Mouse (Mus musculus) forebrain, embryonic 11.5 days (tissue): ENCODE results near the gene Hectd4. TPM values are rescaled to one million over a fixed set of nuclear protein-coding genes. Genes with fewer than 3 reads are reported as not detected.

Experiments
- polyA plus RNA-seq: library from polyadenylated mRNA; unstranded; fragments of >200 nt; fragmentation: Nextera tagmentation; extraction: Ambion mirVana; gene quantifications from 2 replicates; pipeline ENCODE4 v1.2.1, GENCODE M21; 2014

The Hectd4 gene
- polyA plus RNA-seq, 1 experiment from 2014 or later: 13.4 TPM

Other genes starting within 250 kb of the Hectd4 start
- gene Rph3a, start 210.1 kb upstream of the Hectd4 start, polyA plus RNA-seq: 2.1 and 2.2 TPM in 2 replicates
- 27.4 and 28.6 TPM in 2 replicates for gene Ptpn11, start 28.8 kb upstream of the Hectd4 start, polyA plus RNA-seq
- 586 and 620 TPM in 2 replicates for gene Rpl6, start 15.7 kb upstream of the Hectd4 start, polyA plus RNA-seq
- gene Trafd1, start 165.4 kb downstream of the Hectd4 start, polyA plus RNA-seq: 78.5 and 84.6 TPM in 2 replicates
- gene Naa25, start 177.7 kb downstream of the Hectd4 start, polyA plus RNA-seq: 53.2 and 53.4 TPM in 2 replicates
- 1.4 and 1.9 TPM in 2 replicates for gene Tmem116, start 231.7 kb downstream of the Hectd4 start, polyA plus RNA-seq
- gene Erp29, start 232.3 kb downstream of the Hectd4 start, polyA plus RNA-seq: 119 and 127 TPM in 2 replicates